Mouse (Mus musculus): ENCODE results near the gene Elmsan1. TPM values are rescaled to one million over a fixed set of nuclear protein-coding genes. Genes with fewer than 3 reads are reported as not detected.
A peak's percentile ranks its signal among the peaks of the same experiment; 100 is the strongest.

Elmsan1 gene
- polyA plus RNA-seq, 1 experiment from 2014 or later: 9.8 TPM

- peak overlapping the region; percentile 98 for H3K27ac ChIP-seq (replicated peaks; ENCODE audit: low read depth, low read length)
- DNase-seq (ENCODE audit: low spot score) (peak; percentile 80), ATAC-seq (ENCODE audit: low read depth) (peak; percentile 31)
- no peaks in the 10 kb centered on the region for H3K9me3 ChIP-seq (ENCODE audit: control insufficient read depth, low read length)
- H3K4me1 ChIP-seq (ENCODE audit: control insufficient read depth, insufficient read depth, low read length): peaks cover 62% of the 10 kb centered on the region
- 1% methylated on average over 44 of the region's 102 CpGs for WGBS
- peak overlapping the region; percentile 92 for H3K9ac ChIP-seq (ENCODE audit: low read depth, low read length)
- peak overlapping the region; percentile 79 for H3K4me3 ChIP-seq (ENCODE audit: low read depth, low read length)
- no peaks in the 10 kb centered on the region for H3K27me3 ChIP-seq (replicated peaks; ENCODE audit: control insufficient read depth, insufficient read depth, low read length)
- H3K4me2 ChIP-seq (ENCODE audit: low read depth, low read length): peak overlapping the region; percentile 97
- H3K36me3 ChIP-seq (ENCODE audit: control insufficient read depth, insufficient read depth, low read length): no peaks in the 10 kb centered on the region
Observed at GRCm38 (mm10) chr12:84192741-84193641, 25.7 kb downstream of the Elmsan1 start.

GRCm38 (mm10) chr12:84192280-84192679 lies 26.4 kb downstream of the Elmsan1 start:
- no peak for DNase-seq (ENCODE audit: low spot score)
- Histone ChIP-seq H3K4me2 (ENCODE audit: low read depth, low read length) (peak overlapping the region; percentile 97), H3K27me3 (replicated peaks; ENCODE audit: control insufficient read depth, insufficient read depth, low read length) (no peaks in the 10 kb centered on the region), H3K36me3 (ENCODE audit: control insufficient read depth, insufficient read depth, low read length) (no peaks in the 10 kb centered on the region), H3K9me3 (ENCODE audit: control insufficient read depth, low read length) (no peaks in the 10 kb centered on the region), H3K27ac (replicated peaks; ENCODE audit: low read depth, low read length) (peak overlapping the region; percentile 98), H3K9ac (ENCODE audit: low read depth, low read length) (peak overlapping the region; percentile 92), H3K4me1 (ENCODE audit: control insufficient read depth, insufficient read depth, low read length) (peaks cover 70% of the 10 kb centered on the region), H3K4me3 (ENCODE audit: low read depth, low read length) (peak overlapping the region; percentile 79)
- no peak for ATAC-seq (ENCODE audit: low read depth)
- WGBS: 5% methylated on average over 13 of the region's 13 CpGs

GRCm38 (mm10) chr12:84191770-84192169 lies 26.9 kb downstream of the Elmsan1 start:
- Histone ChIP-seq H3K4me3 (ENCODE audit: low read depth, low read length) (peak overlapping the region; percentile 79), H3K4me2 (ENCODE audit: low read depth, low read length) (peak overlapping the region; percentile 97), H3K4me1 (ENCODE audit: control insufficient read depth, insufficient read depth, low read length) (peaks cover 75% of the 10 kb centered on the region), H3K27me3 (replicated peaks; ENCODE audit: control insufficient read depth, insufficient read depth, low read length) (no peaks in the 10 kb centered on the region), H3K27ac (replicated peaks; ENCODE audit: low read depth, low read length) (no peak overlapping the region), H3K36me3 (ENCODE audit: control insufficient read depth, insufficient read depth, low read length) (no peaks in the 10 kb centered on the region), H3K9me3 (ENCODE audit: control insufficient read depth, low read length) (no peaks in the 10 kb centered on the region), H3K9ac (ENCODE audit: low read depth, low read length) (peak overlapping the region; percentile 92; the same call in 1 of the 2 replicates)
- no peak for DNase-seq (ENCODE audit: low spot score)
- no peak for ATAC-seq (ENCODE audit: low read depth)
- 18% methylated on average over 5 of the region's 5 CpGs for WGBS

- Histone ChIP-seq H3K27ac (replicated peaks; ENCODE audit: low read depth, low read length) (no peak overlapping the region), H3K36me3 (ENCODE audit: control insufficient read depth, insufficient read depth, low read length) (no peaks in the 10 kb centered on the region), H3K9me3 (ENCODE audit: control insufficient read depth, low read length) (no peaks in the 10 kb centered on the region), H3K9ac (ENCODE audit: low read depth, low read length) (0 out of 2 replicates have a peak overlapping the region, but pooled peaks have one; percentile 92), H3K27me3 (replicated peaks; ENCODE audit: control insufficient read depth, insufficient read depth, low read length) (no peaks in the 10 kb centered on the region), H3K4me3 (ENCODE audit: low read depth, low read length) (0 out of 2 replicates have a peak overlapping the region, but pooled peaks have one; percentile 79), H3K4me2 (ENCODE audit: low read depth, low read length) (peak overlapping the region; percentile 97), H3K4me1 (ENCODE audit: control insufficient read depth, insufficient read depth, low read length) (peaks cover 74% of the 10 kb centered on the region)
- WGBS: 63% methylated on average over 7 of the region's 7 CpGs
- ATAC-seq (ENCODE audit: low read depth) (no peak), DNase-seq (ENCODE audit: low spot score) (no peak)
Observed at GRCm38 (mm10) chr12:84191190-84191589, 27.5 kb downstream of the Elmsan1 start.

- H3K4me1 ChIP-seq (ENCODE audit: control insufficient read depth, insufficient read depth, low read length): peaks cover 73% of the 10 kb centered on the region
- H3K4me2 ChIP-seq (ENCODE audit: low read depth, low read length): 0 out of 2 replicates have a peak overlapping the region, but pooled peaks have one; percentile 0
- H3K27ac ChIP-seq (replicated peaks; ENCODE audit: low read depth, low read length): no peak overlapping the region
- H3K9me3 ChIP-seq (ENCODE audit: control insufficient read depth, low read length): no peaks in the 10 kb centered on the region
- H3K4me3 ChIP-seq (ENCODE audit: low read depth, low read length): no peak overlapping the region
- no peak overlapping the region for H3K9ac ChIP-seq (ENCODE audit: low read depth, low read length)
- H3K27me3 ChIP-seq (replicated peaks; ENCODE audit: control insufficient read depth, insufficient read depth, low read length): no peaks in the 10 kb centered on the region
- ATAC-seq (ENCODE audit: low read depth) (no peak), DNase-seq (ENCODE audit: low spot score) (no peak)
- H3K36me3 ChIP-seq (ENCODE audit: control insufficient read depth, insufficient read depth, low read length): no peaks in the 10 kb centered on the region
- 50% methylated on average over 12 of the region's 15 CpGs for WGBS
Observed at GRCm38 (mm10) chr12:84190151-84190820, 28.4 kb downstream of the Elmsan1 start.

- no peak for ATAC-seq (ENCODE audit: low read depth)
- Histone ChIP-seq H3K4me3 (ENCODE audit: low read depth, low read length) (no peak overlapping the region), H3K27ac (replicated peaks; ENCODE audit: low read depth, low read length) (0 out of 2 replicates have a peak overlapping the region, but pooled peaks have one; percentile 64), H3K36me3 (ENCODE audit: control insufficient read depth, insufficient read depth, low read length) (no peaks in the 10 kb centered on the region), H3K9ac (ENCODE audit: low read depth, low read length) (peak overlapping the region; percentile 37), H3K27me3 (replicated peaks; ENCODE audit: control insufficient read depth, insufficient read depth, low read length) (no peaks in the 10 kb centered on the region), H3K9me3 (ENCODE audit: control insufficient read depth, low read length) (no peaks in the 10 kb centered on the region), H3K4me2 (ENCODE audit: low read depth, low read length) (peak overlapping the region; percentile 18; the same call in 1 of the 2 replicates), H3K4me1 (ENCODE audit: control insufficient read depth, insufficient read depth, low read length) (peaks cover 68% of the 10 kb centered on the region)
- no peak for DNase-seq (ENCODE audit: low spot score)
- 56% methylated on average over 14 of the region's 14 CpGs for WGBS
Observed at GRCm38 (mm10) chr12:84188881-84189444, 29.7 kb downstream of the Elmsan1 start.

GRCm38 (mm10) chr12:84187752-84188601 lies 30.7 kb downstream of the Elmsan1 start:
- Histone ChIP-seq H3K36me3 (ENCODE audit: control insufficient read depth, insufficient read depth, low read length) (no peaks in the 10 kb centered on the region), H3K4me3 (ENCODE audit: low read depth, low read length) (no peak overlapping the region), H3K27me3 (replicated peaks; ENCODE audit: control insufficient read depth, insufficient read depth, low read length) (no peaks in the 10 kb centered on the region), H3K9me3 (ENCODE audit: control insufficient read depth, low read length) (no peaks in the 10 kb centered on the region), H3K4me2 (ENCODE audit: low read depth, low read length) (peak overlapping the region; percentile 18; the same call in 1 of the 2 replicates), H3K9ac (ENCODE audit: low read depth, low read length) (0 out of 2 replicates have a peak overlapping the region, but pooled peaks have one; percentile 37), H3K4me1 (ENCODE audit: control insufficient read depth, insufficient read depth, low read length) (peaks cover 68% of the 10 kb centered on the region), H3K27ac (replicated peaks; ENCODE audit: low read depth, low read length) (peak overlapping the region; percentile 64)
- DNase-seq (ENCODE audit: low spot score) (peak; percentile 70), ATAC-seq (ENCODE audit: low read depth) (peak; percentile 27; the same call in 1 of the 2 replicates)
- 53% methylated on average over 15 of the region's 15 CpGs for WGBS
